Mouse (Mus musculus) ES-E14 (cell line): ENCODE results near the gene Cldnd1. TPM values are rescaled to one million over a fixed set of nuclear protein-coding genes. Genes with fewer than 3 reads are reported as not detected.

Source experiments
- DNase-seq: peaks from one replicate; pipeline ENCODE4 v3.0.0-alpha.2; 2013; ENCODE audit warnings: low read depth, low spot score
- H3K27ac ChIP-seq: 2 replicates; pipeline ENCODE4 v1.5.1; 2012; ENCODE audit warnings: low read depth, mild to moderate bottlenecking, low read length, moderate library complexity, mixed read lengths; ENCODE audit not compliant: poor library complexity, insufficient read depth, severe bottlenecking
- H3K36me3 ChIP-seq: 2 replicates; pipeline ENCODE4 v1.6.1; 2012; ENCODE audit warnings: mild to moderate bottlenecking, low read length, moderate library complexity, mixed read lengths; ENCODE audit not compliant: control insufficient read depth, poor library complexity, insufficient read depth, severe bottlenecking
- H3K4me1 ChIP-seq, 2 experiments: fragments of 150-350 bp in 1 of 2; sonication (generic) in 1 of 2; 2 replicates each; pipeline ENCODE4 v1.6.1; 2012; ENCODE audit warnings: low read length in 2 of 2, mild to moderate bottlenecking in 1 of 2, mixed read lengths in 1 of 2; ENCODE audit not compliant: control insufficient read depth in 2 of 2, insufficient read depth in 2 of 2, poor library complexity in 1 of 2
- H3K4me3 ChIP-seq, 2 experiments: fragments of 150-350 bp in 1 of 2; sonication (generic) in 1 of 2; 2 replicates each; pipeline ENCODE4 v1.5.1; 2012; ENCODE audit warnings: low read length in 2 of 2, low read depth in 1 of 2, mild to moderate bottlenecking in 1 of 2, mixed read lengths in 1 of 2; ENCODE audit not compliant: insufficient read depth in 1 of 2, poor library complexity in 1 of 2, severe bottlenecking in 1 of 2
- H3K9ac ChIP-seq: 2 replicates; pipeline ENCODE4 v1.6.1; 2012; ENCODE audit warnings: low read depth, mild to moderate bottlenecking, low read length, mixed read lengths; ENCODE audit not compliant: poor library complexity, insufficient read depth, severe bottlenecking
- H3K9me3 ChIP-seq: fragments of 150-350 bp; sonication (generic); 2 replicates; pipeline ENCODE4 v1.6.1; 2012; ENCODE audit warnings: low read depth, mild to moderate bottlenecking, low read length; ENCODE audit not compliant: control insufficient read depth, insufficient read depth
- CHD2 ChIP-seq: IDR thresholded peaks from 2 replicates; pipeline ENCODE4 v1.6.1; 2014; ENCODE audit warnings: mild to moderate bottlenecking, low read depth, low read length, inconsistent platforms
- HCFC1 ChIP-seq: IDR thresholded peaks from 2 replicates; pipeline ENCODE4 v1.6.1; 2012; ENCODE audit warnings: low read length, inconsistent platforms, borderline replicate concordance; ENCODE audit not compliant: insufficient read depth
- MAFK ChIP-seq: IDR thresholded peaks from 2 replicates; pipeline ENCODE4 v1.6.1; 2014; ENCODE audit warnings: mild to moderate bottlenecking, low read depth, low read length, inconsistent platforms; ENCODE audit not compliant: insufficient read depth
- ZC3H11A ChIP-seq: IDR thresholded peaks from 2 replicates; pipeline ENCODE4 v1.6.1; 2012; ENCODE audit warnings: low read depth, mild to moderate bottlenecking, inconsistent platforms, low read length, borderline replicate concordance
- ZNF384 ChIP-seq: IDR thresholded peaks from 2 replicates; pipeline ENCODE4 v1.6.1; 2012; ENCODE audit warnings: low read depth, low read length, inconsistent platforms
- in situ Hi-C, 2 experiments: fragments of 600-800 bp; cut with MboI; formaldehyde crosslinking; loops; one replicate each; pipeline ENCODE4 v1.15.1; 2025; ENCODE audit warnings: low sequenced_read_pairs in 2 of 2, inconsistent platforms in 1 of 2; ENCODE audit not compliant: unreplicated experiment in 2 of 2
- total RNA-seq: library from RNA; depleted of rRNA; stranded (reverse); fragments of 300-350 nt; gene quantifications from 2 replicates; pipeline ENCODE4 v1.2.3, GENCODE M21; 2012

The Cldnd1 gene
- total RNA-seq, 1 experiment, result 32.4 TPM

GRCm38 (mm10) chr16:58704999-58705398 lies 22.7 kb upstream of the Cldnd1 start:
- Histone ChIP-seq H3K27ac (no peak overlapping the region), H3K9me3 (no peaks in the 10 kb centered on the region), H3K4me3 (no peak overlapping the region), H3K36me3 (no peaks in the 10 kb centered on the region), H3K9ac (no peak overlapping the region), H3K4me1 (no peaks in the 10 kb centered on the region)
- in situ Hi-C loops, result no loop called here
- DNase-seq, result no peak
- TF ChIP-seq ZNF384, result no peak
- TF ChIP-seq ZC3H11A, result no peak
- no peak for TF ChIP-seq CHD2
- TF ChIP-seq MAFK, result no peak
- no peak for TF ChIP-seq HCFC1

GRCm38 (mm10) chr16:58707276-58707905 lies 20.3 kb upstream of the Cldnd1 start:
- Histone ChIP-seq H3K9me3 (no peaks in the 10 kb centered on the region), H3K36me3 (no peaks in the 10 kb centered on the region), H3K27ac (no peak overlapping the region), H3K9ac (no peak overlapping the region), H3K4me1 (no peaks in the 10 kb centered on the region), H3K4me3 (no peak overlapping the region)
- in situ Hi-C loops, result no loop called here
- no peak for DNase-seq
- TF ChIP-seq HCFC1 (no peak), ZC3H11A (no peak), ZNF384 (no peak), MAFK (no peak), CHD2 (no peak)

DNA sequence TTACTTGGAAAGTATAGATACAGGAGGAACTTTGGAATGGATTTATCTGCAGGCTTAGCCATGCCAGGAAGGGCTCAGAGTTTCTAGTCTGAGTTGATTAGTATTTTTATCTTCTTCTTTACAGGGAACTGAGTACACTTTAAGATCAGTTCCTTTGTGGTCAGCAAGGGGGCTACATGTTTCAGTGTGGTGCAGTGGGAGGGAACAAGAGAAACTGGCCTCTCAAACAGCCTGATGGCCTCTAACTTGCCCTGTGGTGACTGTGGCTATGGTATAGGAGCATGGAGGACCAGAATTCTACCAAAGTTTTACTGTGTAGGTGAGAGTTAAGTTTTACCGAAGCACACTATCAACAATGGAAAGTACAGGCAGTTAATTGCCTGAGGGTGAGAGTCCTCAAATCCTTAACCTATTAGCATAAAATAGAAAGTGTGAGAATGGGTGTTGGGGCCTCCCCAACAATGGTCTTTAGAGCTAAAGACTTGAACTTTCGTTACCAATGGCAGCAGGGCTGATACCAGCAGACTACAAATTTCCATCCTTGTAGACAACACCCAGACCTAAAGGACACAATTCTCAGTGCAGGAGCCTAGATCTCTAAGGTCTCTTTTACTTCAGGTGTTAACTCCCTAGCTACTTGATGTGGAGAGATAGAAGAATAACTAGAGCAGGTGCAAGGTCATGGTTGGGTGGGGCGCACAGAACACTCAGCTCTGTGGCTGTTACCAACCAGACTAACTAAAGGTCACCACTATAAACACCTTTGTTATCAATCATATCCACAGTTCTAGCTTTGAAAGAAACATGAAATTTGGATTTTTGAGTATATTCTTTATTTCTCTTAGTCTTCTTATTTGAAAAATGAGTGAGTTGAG lies 18.9 kb upstream of the Cldnd1 start:
- H3K27ac ChIP-seq, result no peak overlapping the region
- H3K4me1 ChIP-seq, result no peaks in the 10 kb centered on the region
- no peak overlapping the region for H3K9ac ChIP-seq
- TF ChIP-seq ZNF384 (no peak), CHD2 (no peak), MAFK (no peak), HCFC1 (no peak)
- no peak overlapping the region for H3K4me3 ChIP-seq
- in situ Hi-C loops, result no loop called here
- no peak for DNase-seq
- H3K9me3 ChIP-seq, result no peaks in the 10 kb centered on the region
- H3K36me3 ChIP-seq, result no peaks in the 10 kb centered on the region

- in situ Hi-C loops, result no loop called here
- no peak overlapping the region for H3K4me3 ChIP-seq
These were observed 18.2 kb upstream of the Cldnd1 start for GRCm38 (mm10) chr16:58709536-58709935.

More at GRCm38 (mm10) chr16:58709536-58709935, 18.2 kb upstream of the Cldnd1 start:
- no peak for DNase-seq
- H3K9me3 ChIP-seq, result no peaks in the 10 kb centered on the region
- H3K4me1 ChIP-seq, result no peaks in the 10 kb centered on the region
- TF ChIP-seq MAFK, result no peak
- no peak for TF ChIP-seq ZNF384
- no peak for TF ChIP-seq ZC3H11A
- TF ChIP-seq CHD2, result no peak
- no peak for TF ChIP-seq HCFC1
- no peak overlapping the region for H3K9ac ChIP-seq
- H3K27ac ChIP-seq, result no peak overlapping the region
- H3K36me3 ChIP-seq, result no peaks in the 10 kb centered on the region
